Mouse (Mus musculus) kidney, adult 8-10 months (tissue): ENCODE measurements around the gene Pramef12.
"Not testable (repeated sequence)": the region's sequence is repeated elsewhere in the genome, so short reads cannot be mapped to it uniquely, and the experiment has no call there.

Source experiments
- DNase-seq, 2 experiments: peaks; one replicate each; pipeline ENCODE4 v3.0.0; 2022

Gene Pramef12

GRCm38 (mm10) chr4:144408290-144408689, at the start of gene Pramef12:
Pramef12 (minus strand) TSS chr4:144408464.
- DNase-seq = no peak

- no peak for DNase-seq
Observed at GRCm38 (mm10) chr4:144453217-144453616, 45.0 kb upstream of the Pramef12 start, which contains the start of gene Gm9944. Gm9944 (minus strand) TSS chr4:144453317.

DNA sequence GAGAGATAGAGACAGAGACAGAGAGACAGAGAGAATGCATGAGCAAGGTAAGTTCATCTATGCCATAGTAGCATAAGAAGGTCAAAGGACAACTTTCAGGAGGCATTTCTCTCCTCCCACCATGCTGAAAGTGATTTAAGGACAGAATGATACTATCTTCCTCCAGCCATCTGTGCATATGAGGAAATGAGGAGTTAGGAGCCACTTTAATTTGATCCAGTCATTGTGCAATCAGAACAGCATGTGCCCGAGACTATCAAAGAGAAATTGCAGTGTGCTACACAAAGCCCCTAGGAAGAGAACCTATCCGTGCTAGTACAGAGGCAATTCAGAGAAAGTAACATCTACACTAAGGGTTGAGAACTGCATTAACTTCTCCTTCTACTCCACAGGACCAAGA, 40.3 kb upstream of the Pramef12 start:
- no peak for DNase-seq

- DNase-seq = no peak
Observed at GRCm38 (mm10) chr4:144441582-144441981, 33.3 kb upstream of the Pramef12 start.

DNA sequence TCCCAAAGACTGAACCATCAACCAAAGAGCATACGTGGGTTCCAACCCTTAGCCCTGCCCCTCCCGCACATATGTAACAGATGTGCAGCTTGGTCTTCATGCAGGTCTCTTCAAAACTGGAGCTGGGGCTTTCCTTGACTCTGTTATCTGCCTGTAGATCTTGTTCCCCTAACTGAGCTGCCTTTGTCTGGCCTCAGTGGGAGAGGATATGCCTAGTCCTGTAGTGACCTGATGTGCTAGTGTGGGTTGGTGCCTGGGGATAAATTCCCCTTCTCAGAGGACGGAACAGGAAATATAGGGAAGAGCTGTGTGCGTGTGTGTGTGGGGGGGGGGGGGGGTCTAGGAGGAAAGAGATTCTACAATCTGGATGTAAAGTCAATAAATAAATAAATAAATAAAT, 32.8 kb upstream of the Pramef12 start:
- DNase-seq = no peak

DNA sequence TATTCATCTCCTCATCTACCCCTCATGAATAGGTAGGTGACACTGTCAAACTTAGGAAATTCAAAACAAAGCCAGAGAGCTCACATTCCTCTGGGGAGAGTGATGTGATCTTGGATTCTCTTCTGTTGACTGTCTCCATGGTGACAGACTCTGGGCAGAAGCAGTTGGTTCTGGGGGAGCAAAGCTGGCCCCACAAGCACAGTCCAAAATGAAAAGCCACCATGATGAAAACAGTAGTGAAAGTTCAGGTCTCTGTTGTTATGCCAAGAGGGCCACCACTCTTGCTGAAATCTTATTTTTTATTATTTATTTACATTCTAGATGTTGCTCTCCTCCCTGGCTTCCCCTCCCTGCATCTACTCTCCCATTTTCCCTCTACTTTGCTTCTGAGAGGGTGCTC, 30.4 kb upstream of the Pramef12 start, which contains the start of gene 1700012P22Rik:
TSS of gene 1700012P22Rik (minus strand) at position 101 of the 400 bp plus-strand sequence.
- no peak for DNase-seq

- DNase-seq = no peak
Observed at GRCm38 (mm10) chr4:144433216-144433615, 25.0 kb upstream of the Pramef12 start.

GRCm38 (mm10) chr4:144430723-144431122, 22.5 kb upstream of the Pramef12 start:
- DNase-seq = no peak

DNA sequence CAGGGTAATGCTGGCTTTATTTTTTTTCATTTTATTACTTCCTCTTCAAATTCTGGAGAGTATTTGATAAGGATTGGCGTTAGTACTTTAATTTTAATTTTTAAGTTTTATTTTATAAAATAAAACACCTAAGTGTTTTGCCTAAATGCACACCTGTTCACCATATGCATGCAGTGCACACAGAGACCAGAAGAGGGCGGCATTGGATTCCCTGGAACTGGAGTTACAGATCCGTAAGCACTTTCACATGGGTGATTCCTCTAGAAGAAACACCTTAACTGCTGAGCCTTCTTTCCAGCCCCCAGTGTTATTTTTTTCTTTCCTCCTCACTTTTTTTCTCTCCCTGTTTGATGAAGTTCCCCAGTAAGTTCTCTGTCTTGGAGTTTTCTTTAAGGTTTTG, 20.6 kb upstream of the Pramef12 start:
- DNase-seq = peak; percentile 8 to 65

DNA sequence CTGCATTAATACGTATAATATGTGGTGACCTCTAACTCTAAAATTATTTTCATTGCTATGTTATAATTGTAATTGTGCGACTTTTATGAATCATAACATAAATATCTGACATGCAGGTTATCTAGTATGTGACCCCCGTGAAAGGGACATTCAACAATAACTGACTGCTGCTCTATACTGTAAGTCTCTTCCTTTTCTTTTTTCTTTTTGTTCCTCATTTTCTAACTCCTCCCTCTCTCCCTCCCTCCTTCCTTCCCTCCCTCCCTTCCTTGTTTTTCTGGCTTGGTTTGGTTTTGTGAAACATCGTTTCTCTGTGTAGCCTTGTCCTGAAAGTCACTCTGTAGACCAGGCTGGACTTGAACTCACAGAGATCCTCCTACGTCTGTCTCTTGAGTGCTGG, 16.3 kb upstream of the Pramef12 start:
- DNase-seq = no peak

DNA sequence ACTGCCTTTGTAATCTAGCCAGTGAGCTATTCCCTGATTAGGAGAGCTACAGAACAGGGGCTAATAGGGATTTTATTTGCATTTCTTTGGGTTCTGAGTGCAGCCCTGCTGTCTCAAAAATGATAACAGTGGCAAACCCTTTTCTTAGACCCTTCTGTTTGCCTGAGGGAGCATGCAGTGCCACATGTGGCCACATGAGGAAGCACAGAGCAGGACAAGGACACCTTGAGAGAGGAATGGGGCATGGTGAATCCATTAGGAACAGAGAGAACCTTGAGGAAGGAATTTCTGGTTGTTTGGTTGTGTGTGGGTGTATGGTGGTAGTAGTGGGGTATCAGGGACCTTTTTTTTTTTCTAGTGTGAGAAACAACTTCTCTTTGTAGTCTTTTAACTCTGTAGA, 12.4 kb upstream of the Pramef12 start:
- DNase-seq = no peak

GRCm38 (mm10) chr4:144406261-144406660, 2.0 kb downstream of the Pramef12 start:
- no peak for DNase-seq

DNA sequence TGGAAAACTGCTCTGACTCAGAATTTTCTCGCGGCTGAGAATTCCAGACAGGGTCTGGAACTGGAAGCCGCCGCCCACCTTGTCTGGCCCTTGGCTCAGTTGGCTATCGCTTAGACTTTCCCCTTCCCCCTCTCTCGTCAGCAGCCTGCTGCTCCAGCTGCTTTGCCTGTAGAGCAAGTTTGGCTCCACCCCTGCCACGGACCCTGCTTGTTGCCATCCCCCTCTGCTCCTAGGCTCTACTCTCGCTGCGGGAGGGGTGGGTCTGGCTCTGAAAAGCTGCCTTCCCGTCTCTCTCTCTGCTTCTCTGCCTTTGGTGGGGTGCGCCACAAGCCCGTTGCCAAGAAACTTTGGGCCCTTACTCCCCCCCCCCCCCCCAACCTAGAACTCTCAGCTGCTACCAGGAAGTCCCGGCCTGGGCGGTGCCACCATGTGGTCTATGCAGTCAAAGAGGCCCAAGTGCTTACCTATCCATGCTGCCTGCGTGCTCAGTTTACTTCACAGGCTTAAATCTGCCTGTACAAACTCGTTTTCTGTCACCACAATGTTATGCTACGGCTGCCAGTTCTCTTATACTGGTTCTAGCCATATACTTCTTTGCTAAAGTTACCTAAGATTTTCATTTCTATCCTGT, 3.7 kb downstream of the Pramef12 start:
- DNase-seq = peak; percentile 3 to 4

- DNase-seq = no peak
Observed at GRCm38 (mm10) chr4:144402712-144403111, 5.6 kb downstream of the Pramef12 start.

GRCm38 (mm10) chr4:144396316-144396715, 11.9 kb downstream of the Pramef12 start:
- no peak for DNase-seq

DNA sequence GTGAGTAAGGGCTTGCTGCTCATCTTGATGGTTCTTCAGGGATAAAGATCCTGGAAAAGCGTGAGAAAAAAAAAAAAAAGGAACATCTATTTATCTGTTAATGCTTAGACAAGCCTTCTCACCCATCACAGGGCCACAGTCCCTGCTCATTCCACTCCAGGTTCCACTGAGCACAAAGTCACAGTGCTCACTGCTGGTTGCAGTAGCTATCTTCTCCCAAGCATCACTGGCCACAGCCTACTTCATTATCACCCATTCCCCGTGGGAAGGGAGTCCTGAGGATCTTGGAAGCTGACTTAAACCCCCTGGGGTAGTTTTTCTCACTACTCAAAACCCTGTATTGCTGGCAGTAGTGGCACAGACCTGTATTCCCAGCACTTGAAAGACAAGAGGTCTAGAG, 30.4 kb downstream of the Pramef12 start, which contains the start of gene Pramef20:
TSS of gene Pramef20 (minus strand) at position 23 of the 400 bp plus-strand sequence.
- DNase-seq = no peak

DNA sequence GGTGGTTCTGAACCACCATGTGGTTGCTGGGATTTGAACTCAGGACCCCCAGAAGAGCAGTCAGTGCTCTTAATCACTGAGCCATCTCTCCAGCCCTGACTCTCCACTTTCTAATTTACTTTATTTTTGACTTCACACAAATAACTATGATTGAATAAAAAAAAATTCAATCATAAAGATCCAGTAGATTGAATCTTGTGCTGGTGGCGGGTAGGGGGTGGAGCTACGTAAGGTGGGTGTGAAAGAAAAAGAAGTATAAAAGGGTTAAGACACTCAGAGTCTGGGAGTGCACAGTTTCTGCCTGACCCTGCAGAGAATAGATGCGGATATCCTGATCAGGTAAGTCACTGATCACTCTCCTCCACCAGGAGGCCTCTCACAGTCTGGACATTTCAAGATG, 50.6 kb downstream of the Pramef12 start, which contains the start of gene Gm13119:
TSS of gene Gm13119 (plus strand) at position 301 of the 400 bp plus-strand sequence.
- DNase-seq = not testable (repeated sequence)
